Mouse (Mus musculus) thymus, postnatal 14 days (tissue): ENCODE results near the gene Fgfr2.

Source experiments
- DNase-seq: peaks from one replicate; pipeline ENCODE4 v3.0.0; 2021

Gene Fgfr2

DNA sequence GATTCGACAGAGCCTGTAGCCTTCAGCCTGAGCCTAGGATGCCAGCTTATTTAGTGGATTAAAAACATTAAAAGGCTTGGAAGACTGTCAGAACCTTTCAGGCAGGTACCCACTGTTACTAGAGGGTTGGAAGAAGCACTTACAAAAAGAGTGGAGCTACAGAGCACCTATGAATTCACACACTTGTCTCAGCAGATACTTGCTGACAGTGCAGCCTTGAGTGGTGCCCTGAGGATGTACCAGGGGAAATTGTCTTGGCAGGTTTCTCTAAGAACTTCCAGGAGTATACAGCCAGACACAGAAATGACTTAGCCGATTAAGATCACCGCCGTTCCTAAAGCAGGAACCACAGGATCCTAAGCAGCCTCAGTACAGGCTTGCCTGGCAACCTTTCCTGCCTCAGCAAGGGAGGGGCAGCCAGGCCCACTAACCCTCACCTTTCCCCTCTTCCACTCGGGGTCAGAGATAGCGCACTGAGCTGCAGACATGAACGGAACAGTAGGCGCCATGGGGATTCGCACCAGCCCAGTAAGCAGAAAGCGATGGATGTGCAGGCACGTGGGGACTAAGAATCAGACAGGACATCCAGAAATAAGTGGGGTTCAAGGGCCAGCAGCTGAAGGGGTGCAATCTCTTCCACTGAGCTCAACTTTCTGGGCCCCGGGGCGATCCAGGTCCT is 39.1 kb downstream of the Fgfr2 start:
- no peak for DNase-seq

DNA sequence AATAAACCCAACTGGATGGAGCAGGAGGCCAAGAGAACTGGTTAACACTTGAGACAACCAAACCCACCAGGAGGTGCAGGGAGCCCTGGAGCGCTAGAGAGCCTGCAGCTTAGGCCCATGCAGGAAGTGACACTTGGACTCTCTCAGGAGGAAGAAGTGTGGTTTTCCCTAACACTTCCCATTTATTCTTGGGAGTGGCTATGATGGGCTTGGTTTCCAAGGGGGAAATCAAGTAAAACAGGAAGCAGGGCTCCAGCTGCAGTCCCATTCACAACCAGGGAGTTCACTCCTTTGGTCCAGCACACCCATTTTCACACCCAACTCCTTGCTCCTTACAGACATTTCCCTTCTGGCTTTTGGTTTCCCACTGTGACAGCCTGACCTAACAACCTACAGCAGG is 44.2 kb downstream of the Fgfr2 start:
- no peak for DNase-seq

DNA sequence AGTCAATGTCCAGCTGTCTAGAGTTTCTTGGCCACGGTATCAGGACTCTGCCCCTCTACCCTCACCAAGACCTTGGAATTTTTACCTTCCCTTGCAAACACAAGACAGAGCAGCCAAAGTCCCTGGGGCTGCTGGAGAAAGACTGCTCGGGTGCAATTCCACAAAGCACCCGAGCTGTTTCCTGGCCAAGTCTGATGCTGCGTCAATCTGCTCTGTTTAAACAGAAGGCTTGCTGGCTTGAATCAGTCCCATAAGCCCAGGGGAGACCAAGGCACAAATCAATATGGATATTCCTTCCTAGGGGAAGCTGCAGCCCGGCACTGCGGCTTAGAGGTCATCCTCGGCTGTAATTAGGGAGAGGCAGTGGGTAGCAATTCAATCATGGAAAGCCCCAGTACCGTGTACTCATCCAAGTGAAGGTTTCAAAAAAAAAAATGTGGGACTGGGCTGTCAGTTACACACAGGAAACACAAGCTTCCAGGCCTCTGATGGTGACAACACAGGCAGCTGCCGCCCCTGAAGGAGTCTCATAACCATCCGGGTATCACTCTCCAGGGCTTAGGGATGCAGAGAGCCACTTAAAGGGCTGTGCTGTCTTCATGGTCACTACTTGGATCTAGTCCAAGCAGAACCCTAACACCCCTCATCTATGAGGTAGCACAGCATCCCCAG is 48.6 kb downstream of the Fgfr2 start:
- DNase-seq: no peak

DNA sequence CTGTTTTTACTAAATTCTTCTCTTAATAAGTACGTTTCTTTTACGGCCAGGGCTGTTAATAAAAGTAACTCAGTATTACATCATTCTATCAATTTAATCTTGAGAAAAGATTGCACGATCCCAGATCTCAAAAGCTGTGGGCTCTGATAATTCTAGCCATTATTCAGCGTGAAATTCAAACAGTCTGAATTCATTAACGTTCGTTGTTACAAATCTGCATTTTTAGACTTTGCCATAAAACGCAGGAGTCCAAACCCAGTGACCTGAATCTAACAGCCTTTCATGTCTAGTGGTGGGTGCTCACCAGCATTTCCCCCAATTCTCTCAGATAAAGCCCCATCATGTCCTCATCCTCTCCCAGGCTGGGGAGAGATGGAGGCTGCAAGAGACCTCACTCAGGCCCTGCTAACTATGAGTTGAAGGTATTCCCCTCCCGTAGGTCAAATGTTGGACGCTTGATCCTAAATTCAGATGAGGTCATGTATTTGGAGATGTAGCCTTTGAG is 50.0 kb downstream of the Fgfr2 start:
- DNase-seq: no peak

DNA sequence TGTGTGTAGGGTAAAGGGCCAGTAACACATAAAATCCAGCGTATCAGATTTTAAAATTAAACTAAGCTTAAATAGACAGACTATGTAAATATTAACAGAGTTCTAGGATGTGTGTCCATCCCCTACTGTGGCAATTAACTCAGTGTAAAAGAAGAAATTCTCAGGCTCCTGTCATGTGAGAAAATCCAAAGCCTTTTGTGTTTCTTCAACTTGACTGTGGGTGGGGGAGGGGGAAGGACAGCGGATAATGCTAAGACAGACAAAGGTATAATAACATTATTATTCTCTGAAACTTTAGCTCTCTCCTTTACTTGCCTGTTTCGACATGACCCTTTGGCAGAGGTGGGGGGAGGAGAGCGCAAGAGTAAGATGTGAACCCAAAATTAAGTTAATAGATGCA is 50.6 kb downstream of the Fgfr2 start:
- DNase-seq: no peak

DNA sequence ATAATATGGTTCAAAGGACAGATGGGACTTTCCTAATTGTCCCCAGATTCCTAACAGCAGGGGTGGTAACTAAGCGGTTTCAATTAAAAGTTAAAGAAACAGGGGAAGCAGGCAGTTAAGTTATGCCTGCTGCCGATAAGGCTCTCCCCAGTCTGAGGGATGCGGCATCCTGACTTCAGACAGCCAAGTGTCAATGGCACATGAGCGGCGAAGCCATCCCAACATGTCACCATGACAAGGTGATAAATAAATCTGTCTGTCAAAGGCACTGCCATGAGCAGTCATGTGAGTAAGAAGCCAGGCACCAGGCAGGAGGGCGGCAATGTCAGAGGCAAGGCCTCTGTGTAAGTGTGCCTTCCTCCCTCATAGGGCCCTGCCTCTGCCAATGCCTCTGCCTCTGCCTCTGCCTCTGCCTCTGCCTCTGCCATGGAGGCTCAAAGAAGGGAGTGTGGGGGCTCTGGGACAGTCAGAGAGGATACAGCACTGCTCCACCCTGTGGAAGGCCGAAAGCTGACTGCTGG is 55.8 kb downstream of the Fgfr2 start:
- DNase-seq: no peak

DNA sequence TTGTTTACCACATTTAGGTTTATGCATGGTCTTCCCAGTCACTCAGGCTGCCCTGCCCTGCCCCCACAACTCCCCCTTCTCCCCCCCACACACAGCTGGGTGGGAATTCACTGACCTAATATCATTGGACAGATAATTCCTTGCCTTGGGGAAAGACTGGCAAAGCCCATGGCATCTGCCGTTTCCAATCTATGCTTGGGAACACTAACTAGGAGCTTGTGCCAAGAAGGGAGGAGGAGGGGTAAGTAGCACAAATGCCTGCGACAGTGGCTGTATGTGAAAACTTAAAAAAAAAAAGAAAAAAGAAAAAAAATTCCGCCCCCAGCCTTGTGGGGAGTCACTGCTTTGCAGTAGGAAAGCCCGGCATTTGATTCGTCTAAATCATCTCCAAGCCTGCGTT is 56.4 kb downstream of the Fgfr2 start:
- no peak for DNase-seq

DNA sequence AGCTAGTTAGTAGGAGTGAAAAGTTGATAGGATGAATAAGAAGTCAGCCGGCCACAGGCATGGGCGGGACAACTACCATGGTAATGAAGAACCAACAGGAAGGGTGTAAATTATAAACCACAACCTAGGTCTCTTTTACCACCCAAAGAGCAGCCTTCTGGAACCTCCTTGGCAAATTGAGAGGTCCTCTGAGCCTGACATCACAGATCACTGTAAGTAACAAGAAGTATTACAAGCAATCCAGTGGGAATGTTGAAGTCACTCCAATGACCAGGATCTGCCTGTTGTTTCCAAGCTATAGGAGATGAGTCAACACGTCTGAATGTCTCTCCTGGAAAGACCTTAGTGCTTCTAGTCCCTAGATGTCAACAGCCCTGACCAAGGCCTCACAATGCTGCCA is 61.1 kb downstream of the Fgfr2 start:
- DNase-seq: no peak

DNA sequence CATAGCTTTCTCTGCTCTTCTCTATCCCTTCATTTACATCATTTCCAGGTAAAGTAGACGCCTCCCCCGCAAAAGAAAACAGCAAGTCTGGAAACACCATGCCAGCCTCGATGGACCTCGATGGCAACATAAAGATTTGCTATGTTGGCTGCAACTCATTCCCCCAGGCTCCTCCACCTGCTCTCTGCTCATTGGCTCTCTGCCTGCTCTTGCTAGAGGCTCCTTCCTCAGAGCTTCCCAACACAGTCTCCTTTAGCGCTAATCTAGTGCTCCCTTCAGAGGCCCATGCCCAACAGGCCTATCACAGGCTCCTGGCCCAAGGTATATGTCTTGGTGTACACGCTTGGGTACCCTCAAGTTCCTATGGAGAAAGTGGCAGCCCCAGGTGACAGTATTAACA is 63.0 kb downstream of the Fgfr2 start:
- DNase-seq: no peak

DNA sequence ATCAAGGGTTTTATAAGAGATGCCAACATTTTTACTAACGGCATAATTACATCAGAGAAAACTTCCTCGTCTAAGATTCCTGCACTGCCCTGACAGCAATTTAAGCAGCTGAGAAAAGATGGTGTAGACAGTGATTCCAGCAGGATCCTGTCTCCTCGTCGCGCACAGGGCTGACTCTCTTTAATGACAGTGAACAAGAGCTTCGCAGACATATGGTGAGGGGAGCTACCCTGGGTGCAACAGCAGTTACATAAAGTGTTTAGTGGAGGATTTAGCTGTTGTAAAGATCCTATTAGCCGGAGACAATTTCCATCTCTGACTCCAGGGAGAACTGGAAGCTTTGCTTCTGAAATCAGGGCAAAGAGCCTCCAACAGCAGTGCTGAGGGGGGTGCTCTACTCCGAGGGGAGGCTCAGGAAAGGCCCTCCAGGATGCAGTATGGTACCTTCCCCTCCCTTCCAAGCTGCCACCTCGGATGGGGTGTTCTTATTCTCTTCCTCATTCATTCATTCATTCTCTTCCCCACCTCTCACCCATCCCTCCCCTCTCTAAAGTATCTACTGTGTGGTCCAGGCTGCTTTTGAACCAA is 63.5 kb downstream of the Fgfr2 start:
- no peak for DNase-seq

DNA sequence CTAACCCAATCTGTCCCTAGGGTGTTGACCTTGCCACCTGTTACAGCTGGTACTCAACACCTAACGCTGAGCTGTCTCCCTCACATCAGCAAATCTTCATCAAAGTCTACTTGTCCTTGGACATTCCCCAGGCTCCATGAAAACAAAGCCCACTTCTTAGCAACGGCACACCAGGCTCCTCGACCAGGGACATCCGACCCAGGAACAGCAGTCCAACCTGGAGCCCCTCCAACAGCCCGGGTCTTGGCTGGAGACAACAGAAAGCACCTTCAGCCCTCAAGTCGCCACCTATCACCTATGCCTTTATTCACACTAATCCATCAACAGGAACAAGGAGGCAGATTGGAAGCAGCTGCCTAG is 64.0 kb downstream of the Fgfr2 start:
- DNase-seq: no peak

DNA sequence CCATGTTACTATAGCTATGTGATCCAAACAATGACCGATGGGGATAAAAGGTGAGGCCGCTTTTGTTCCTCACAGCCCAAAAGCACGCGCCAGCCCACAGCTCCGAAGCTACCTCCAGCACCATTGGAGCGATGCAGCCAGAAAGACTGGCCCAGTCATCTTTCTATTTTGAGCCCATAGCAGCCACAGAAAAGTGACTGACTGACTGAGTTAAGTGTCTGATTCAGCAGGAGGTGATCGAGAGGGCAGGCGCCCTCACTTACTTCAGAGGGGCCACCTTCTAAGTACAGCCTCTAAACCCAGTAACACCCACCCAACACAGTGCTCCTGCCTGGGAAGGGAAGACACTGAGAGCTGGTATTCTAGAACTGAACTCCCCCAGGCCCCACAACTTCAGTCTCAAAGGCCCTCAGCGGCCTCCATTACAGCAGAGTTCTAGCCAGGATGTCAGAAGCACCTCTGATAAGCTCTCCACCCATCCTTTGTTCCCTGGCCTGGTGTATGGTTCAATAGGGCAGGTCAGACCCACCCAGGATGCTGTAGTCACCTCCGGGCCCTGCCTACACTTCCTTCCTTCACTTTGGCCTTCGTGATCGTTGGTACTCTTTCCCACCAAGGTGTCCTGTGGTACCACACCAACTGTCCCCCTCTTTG is 64.5 kb downstream of the Fgfr2 start:
- no peak for DNase-seq

DNA sequence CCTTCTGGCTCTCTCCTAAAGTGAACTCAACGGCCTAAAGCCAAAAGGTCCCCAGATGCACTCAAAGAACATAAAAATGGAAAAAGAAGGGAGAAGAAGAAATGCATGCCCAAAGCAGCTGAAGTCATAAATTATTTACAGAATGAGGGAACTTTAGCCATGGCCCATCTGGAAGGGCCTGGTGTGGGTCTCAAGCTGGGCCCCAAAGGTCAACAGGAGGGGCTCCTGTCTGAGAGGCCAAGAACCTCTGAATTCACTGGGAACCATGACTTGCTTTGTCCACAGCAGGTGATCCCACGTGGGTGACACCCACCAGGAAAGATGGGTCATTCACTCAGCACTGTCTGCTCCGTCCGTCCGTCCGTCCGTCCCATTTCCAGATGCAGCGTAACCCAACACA is 66.2 kb downstream of the Fgfr2 start:
- no peak for DNase-seq

DNA sequence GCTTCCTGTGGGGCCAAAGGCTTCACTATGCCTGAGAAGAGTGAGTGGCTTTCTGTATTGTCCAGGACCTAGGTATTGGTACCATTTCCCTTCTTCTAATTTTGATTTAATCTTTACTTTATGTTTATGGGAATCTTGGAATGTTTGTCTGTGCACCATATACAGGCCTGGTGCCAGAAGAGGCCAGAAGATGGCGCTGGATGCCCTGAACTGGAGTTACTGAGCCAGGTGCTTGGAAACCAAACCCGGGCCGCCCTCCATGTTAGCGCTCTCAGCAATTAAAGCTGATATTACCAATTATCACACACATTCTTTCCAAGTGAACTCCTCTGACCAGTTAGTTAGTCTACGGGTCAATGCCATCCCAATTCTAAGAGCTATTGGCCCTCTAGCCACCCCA is 68.7 kb downstream of the Fgfr2 start:
- no peak for DNase-seq

DNA sequence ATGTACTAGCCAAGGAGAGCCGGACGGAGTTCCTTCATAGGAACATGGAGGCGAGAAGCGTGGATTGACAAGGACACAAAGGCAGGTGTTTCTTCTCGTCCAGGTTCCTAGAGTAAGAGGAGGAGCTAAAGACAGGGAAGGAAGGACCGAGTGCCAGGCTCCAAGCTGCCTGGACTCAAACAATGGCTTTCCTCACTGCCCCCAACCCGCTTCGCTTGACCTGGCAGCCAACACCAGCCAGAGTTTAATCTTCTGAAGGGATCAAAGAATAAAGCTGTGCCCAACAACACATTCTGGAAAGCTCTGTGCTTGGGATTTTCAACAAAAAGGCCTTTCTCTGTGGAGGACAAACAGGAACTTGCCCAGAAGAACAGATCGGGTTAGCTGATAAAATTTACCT is 69.4 kb downstream of the Fgfr2 start:
- no peak for DNase-seq

DNA sequence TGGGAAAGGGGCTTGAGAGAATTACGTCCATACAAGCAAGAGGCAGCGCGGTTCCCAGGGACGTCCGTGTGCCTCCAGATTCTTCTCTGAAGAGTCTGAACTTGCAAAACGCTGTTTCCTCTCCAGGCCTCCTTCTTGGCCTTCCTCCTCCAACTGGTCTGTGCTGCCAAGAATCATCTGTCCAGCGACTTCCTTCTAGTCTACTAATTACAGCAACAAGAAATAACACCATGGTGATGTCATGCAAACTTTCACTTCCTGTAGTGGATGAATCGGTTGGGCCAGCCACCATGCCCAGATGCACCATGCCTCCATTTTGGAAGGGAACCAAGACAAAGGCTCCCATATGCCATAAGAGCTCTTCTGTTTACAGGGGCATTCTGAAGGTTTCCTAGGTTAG is 70.3 kb downstream of the Fgfr2 start:
- no peak for DNase-seq

DNA sequence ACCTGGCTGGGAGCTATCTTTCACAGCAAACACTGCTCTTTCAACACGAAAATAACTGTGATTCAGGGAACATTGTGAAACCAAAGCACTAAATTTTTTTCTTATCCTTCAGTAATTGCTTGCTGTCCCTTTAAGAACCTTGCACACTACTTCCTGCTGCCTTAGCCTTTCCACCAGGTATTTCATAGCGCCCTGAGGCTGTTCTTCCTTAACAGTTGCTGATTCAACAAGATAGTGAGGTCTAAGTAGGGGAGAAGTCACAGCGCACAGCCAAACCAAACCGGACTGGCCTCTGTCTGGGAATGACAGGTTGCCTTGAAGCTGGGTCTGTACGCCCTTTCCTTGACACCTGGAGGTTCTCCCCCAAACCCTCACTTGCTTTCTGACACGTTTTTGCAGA is 72.5 kb downstream of the Fgfr2 start:
- no peak for DNase-seq

DNA sequence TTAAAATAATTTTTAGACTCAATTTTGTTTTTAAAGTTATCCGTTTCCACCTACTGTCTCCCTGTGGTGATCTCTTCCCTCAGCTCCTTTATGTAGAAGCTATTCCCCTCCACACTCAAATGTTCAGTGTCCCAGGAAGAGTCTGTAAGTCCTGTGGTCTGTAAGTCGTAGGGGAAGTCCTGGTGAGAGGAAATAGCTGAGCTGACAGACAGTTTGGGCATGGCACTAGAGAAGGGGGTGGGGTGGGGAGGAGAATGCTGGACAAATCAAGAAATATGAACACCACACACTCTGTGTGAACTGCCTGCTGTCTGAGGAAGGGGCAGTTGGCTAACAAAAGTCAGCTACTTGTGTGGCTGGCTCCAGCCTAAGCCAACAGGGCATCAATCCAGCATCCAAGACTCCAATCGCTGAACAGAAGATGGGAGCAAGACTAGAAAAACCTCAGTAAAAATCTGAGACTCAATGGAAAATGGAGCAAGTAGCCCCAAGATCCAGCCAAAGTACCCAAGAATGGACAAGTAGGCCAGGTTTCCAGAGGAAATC is 75.0 kb downstream of the Fgfr2 start:
- no peak for DNase-seq

DNA sequence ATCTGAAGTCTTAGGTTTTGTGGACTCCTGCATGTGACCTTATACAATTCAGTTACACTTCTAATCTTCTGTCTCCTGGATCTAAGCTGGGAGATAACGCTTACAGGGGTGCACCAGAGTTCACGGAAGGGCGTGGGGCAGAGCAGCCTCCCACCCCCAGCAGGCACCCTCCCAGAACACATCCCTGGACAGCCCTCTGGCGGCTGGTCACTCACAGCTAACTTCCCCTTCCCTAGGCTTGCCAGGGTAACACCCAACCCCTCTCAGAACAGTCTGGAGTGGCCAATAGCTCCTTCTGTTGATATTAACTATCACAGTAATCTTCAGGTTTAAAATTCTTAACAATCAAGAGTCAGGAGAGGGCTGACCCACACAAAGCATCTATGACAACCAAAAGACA is 75.9 kb downstream of the Fgfr2 start:
- DNase-seq: no peak

DNA sequence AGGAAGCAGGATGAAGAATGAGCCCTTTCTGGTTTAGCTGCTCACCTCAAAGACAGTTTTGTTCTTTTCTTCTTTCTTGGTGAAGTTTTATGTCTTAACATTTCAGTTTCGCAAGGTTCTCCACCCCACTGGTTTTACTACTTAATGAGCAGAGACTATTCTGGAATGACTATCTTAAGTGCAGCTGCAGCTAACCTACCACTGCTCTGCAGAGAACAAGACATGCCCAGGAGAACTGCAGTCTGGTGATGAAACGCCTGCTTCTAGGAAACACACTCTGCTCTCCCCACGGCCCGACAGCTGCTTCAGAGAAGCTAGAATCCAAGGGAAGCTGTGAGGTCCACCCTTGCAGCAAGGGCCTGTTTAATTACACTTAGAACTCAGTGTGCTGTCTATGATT is 78.4 kb downstream of the Fgfr2 start:
- DNase-seq: no peak

DNA sequence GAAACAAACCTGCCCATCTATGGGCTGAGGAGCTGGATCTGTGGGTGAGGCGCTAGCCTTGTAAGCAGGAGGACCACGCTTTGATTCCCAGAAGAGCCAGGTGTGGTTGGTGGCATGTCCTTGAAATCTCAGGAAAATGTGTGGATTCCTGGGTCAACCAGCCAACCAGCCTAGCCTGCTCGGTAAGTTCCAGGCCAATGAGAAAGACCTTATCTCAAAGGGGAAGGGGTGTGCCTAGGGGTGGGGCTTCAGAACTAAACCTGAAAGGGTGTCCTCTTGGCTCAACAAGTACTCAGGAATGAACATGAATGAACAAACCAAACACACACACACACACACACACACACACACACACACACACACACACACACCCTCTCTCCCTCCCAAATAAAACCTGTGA is 81.4 kb downstream of the Fgfr2 start:
- DNase-seq: no peak

DNA sequence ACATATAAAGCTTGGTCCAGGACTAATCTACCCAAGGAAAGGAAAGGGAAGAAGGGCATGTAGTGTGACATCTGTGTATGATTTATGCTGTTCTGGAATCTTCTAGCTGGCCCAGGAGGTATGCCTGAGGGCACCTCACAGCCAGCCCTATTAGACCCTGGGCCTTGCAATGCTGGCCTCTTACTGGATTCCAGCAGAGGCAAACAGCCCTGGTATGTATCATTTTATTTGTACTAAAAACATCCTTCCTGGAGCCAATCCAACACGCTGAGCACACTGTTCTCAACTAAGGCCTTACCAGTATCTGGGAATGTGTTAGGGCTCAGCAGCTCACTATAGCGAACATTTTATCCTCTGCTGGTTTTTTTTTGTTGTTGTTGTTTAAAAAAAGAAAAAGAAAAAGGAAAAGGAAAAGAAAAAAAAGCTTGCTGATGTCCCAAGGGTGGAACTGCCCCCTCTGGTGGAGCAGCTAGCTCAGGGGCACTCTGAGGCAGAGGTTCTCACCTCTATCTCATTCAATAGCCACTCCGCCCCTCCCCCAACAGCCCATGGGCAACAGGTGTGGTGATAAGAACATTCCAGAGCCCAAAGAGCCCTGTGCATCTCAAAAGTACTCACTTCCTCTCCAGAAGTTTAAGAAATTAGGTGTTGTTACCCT is 82.3 kb downstream of the Fgfr2 start:
- DNase-seq: peak; percentile 7
